Mouse (Mus musculus): Measurements from ENCODE around the gene Adam23.

- no peak for TF ChIP-seq CTCF (IDR thresholded peaks at IDR 0.05)
- no peak for TF ChIP-seq POLR2A (IDR thresholded peaks at IDR 0.05; ENCODE audit: insufficient read depth, low read depth, low read length)
- TF ChIP-seq EP300 (IDR thresholded peaks at IDR 0.05; ENCODE audit: insufficient read depth, low read depth, low read length), result no peak
Observed at GRCm38 (mm10) chr1:63445149-63445609, 512 bp upstream of the Adam23 start.

All from heart, adult 2 months (tissue).